Mouse (Mus musculus) layer of hippocampus, adult 2 months (tissue): ENCODE measurements around the gene Myh2. TPM values are rescaled to one million over a fixed set of nuclear protein-coding genes. Genes with fewer than 3 reads are reported as not detected.

Source experiments
- DNase-seq, 2 experiments: peaks; one replicate each; pipeline ENCODE4 v3.0.0; 2022; ENCODE audit warnings: low spot score in 2 of 2
- H3K27ac ChIP-seq: fragments of 200-600 bp; 2 replicates; pipeline ENCODE4 v1.8.1; 2022
- H3K4me3 ChIP-seq: fragments of 200-600 bp; 2 replicates; pipeline ENCODE4 v1.8.1; 2022; ENCODE audit warnings: mild to moderate bottlenecking
- CTCF ChIP-seq: fragments of 200-600 bp; conservative IDR thresholded peaks from 2 replicates; pipeline ENCODE4 v1.8.1; 2022; ENCODE audit warnings: antibody characterized with exemption, mild to moderate bottlenecking, moderate library complexity
- total RNA-seq, 2 experiments: library from RNA; stranded (reverse); gene quantifications; 2 replicates each; pipeline ENCODE4 v1.2.3; 2021

The Myh2 gene
- total RNA-seq, 2 experiments from 2014 or later, result 0.10 to 0.18 TPM

DNA sequence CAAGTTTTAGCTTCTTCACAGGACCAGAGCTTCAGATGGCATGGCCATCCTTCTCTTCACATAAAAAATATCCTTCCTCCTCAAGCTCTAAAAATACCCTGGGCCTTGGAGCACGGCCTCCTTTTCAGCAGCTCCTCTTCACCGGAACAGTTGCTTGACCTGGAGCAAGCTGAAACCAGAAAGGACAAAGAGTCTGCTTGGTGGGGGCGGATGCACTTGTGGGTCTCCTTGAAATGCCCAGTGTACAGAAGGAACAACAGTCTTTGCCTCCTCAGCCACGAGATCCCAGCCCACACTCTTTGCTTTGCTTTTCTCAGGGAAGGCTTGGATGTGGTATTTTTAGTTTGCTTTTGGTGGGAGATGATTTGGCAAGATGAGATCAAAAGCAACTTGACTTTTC is 7.1 kb upstream of the Myh2 start:
- no peak for DNase-seq

DNA sequence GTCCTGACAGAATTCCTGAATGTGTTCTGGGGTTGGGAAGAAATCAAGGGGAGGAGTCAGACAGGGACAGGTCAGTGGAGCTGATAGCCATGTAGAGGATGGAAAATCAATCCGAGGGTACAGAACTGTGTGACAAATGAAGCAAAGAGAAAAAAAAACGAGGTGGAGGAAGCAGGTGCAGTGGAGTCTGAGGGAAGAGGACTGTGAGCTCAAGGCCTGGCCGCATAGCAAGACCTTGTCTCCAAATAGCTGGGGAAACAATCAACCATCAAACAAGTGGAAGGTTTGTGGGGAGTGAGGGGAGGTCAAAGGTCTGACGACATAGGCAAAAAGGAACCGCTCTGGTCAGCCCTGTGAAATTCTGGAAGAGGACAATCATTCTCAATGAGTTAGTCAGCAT is 6.0 kb upstream of the Myh2 start:
- no peak overlapping the region for H3K4me3 ChIP-seq
- no peak for TF ChIP-seq CTCF
- H3K27ac ChIP-seq, result no peak overlapping the region
- no peak for DNase-seq

More for the DNA sequence above, 7.1 kb upstream of the Myh2 start:
- TF ChIP-seq CTCF, result no peak
- no peak overlapping the region for H3K4me3 ChIP-seq
- H3K27ac ChIP-seq, result no peak overlapping the region

DNA sequence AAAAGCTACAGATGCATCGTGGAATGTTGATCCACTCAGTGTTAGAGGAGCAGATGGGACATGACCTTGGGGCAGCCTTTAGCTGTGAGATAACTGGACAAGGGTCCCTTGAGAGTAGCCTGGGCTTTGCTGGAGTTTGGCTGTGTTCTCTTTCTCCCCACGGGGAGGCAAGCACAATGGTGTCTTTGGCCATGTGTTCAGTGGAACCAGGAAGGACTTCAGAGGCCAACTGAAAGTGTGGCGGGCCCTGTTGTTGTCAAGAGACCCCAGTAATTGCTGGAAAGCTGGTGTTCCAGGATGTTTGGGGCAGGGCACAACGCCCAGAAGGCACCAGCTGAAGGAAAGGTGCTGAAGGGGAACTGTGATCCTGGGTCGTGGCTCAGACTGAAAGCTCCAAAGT is 1.5 kb upstream of the Myh2 start:
- DNase-seq, result no peak
- Histone ChIP-seq H3K4me3 (no peak overlapping the region), H3K27ac (no peak overlapping the region)
- no peak for TF ChIP-seq CTCF

DNA sequence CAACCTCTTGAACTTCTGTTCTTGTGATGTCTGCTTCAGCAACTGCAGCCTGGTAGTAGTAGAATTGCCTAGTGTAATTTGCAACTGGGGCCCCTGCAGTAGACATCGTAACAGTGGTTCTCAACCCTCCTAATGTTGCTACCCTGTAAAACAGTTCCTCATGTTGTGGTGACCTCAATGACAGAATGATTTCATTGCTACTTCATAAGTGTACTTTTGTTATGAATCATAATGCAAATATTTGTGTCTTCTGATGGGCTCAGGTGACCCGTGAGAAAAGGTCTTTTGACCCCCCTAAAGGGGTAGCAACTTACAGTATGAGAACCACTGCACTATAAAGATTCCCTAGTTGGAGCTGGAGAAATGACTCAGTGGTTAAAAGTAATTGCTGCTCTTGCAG is 1.6 kb downstream of the Myh2 start:
- H3K4me3 ChIP-seq, result no peak overlapping the region
- no peak for DNase-seq
- no peak overlapping the region for H3K27ac ChIP-seq
- no peak for TF ChIP-seq CTCF

DNA sequence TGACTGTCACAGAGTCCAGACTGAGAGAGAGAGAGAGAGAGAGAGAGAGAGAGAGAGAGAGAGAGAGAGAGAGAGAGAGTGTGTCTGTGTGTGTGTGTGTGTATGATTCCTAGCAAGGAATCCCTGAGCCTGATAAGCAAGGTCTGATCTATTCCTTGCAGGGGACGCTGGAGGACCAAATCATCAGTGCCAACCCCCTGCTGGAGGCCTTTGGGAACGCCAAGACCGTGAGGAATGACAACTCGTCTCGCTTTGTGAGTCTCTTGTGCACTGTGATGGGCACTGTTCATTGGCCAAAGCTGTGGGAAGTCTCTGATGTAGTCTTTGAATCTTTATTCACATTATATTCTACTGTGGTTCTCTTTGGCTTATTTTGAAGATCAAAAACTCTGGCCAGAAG is 5.5 kb downstream of the Myh2 start:
- no peak for DNase-seq
- Histone ChIP-seq H3K27ac (no peak overlapping the region), H3K4me3 (no peak overlapping the region)
- no peak for TF ChIP-seq CTCF

DNA sequence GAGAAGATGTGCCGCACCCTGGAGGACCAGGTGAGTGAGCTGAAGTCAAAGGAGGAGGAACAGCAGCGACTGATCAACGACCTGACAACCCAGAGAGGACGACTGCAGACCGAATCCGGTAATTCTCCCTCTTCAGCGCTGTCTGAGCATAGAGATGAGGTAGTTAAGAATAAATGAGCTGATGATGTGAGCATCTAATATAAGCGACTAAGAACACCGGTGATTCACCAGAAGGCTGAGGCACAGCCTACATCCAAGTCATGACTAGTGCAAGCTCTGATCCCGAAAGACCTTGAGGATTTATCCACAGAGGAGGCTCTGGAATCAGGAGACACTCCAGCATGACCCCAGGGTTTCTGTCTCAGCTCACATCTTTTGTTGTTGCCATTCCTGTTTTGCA is 19.5 kb downstream of the Myh2 start:
- no peak for TF ChIP-seq CTCF
- Histone ChIP-seq H3K27ac (no peak overlapping the region), H3K4me3 (no peak overlapping the region)
- no peak for DNase-seq

DNA sequence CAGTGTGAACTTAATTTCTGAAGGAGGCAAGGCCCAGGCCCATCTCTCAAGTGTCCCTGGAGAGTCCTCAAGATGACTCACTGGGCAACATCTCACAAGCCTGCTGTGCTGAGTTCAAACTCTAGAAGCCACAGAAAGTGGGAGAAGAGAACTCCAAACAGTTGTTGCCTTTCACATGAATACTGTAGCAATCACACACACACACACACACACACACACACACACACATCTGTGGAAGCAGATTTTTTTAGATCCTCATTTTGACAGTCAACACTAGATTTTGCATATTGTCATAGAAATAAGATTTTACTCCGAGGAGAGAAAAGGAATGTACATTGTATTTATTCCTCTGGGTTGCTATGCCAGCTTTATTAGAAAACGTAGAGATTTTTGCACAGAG is 20.0 kb downstream of the Myh2 start:
- TF ChIP-seq CTCF, result no peak
- no peak overlapping the region for H3K4me3 ChIP-seq
- DNase-seq, result no peak
- no peak overlapping the region for H3K27ac ChIP-seq

DNA sequence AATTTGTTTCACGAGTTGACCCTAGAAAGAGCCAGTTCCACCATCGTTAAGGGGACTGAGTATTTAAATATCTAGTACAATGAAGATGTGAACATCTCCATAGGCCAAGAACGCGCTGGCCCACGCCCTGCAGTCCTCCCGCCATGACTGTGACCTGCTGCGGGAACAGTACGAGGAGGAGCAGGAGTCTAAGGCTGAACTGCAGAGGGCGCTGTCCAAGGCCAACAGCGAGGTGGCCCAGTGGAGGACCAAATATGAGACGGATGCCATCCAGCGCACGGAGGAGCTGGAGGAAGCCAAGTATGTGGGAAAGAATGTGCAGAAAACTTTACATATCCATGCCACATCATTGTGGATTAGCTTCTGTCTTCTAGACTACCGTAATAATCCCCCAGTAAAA is 20.7 kb downstream of the Myh2 start:
- no peak for DNase-seq
- no peak overlapping the region for H3K4me3 ChIP-seq
- no peak overlapping the region for H3K27ac ChIP-seq
- no peak for TF ChIP-seq CTCF

DNA sequence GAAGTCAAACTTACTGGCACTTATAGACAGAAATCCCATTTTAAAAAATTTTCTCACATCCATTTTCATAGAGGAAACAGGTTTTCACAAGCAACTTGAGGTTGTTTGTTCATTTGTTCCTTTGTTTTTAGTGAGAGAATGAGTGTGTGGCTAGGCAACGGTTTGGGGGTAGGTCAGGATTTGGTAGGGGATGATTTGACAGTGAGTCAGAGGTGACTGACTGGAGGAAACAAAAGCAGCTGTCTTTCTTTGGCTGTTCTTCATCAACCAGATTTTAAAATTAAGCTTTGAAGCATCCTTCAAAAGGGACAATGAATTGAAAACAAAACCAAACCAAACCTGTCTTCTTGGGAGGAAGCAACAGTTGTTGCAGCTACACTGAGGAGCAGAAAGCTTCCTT is 28.5 kb downstream of the Myh2 start:
- no peak overlapping the region for H3K4me3 ChIP-seq
- TF ChIP-seq CTCF, result no peak
- no peak overlapping the region for H3K27ac ChIP-seq
- DNase-seq, result no peak

DNA sequence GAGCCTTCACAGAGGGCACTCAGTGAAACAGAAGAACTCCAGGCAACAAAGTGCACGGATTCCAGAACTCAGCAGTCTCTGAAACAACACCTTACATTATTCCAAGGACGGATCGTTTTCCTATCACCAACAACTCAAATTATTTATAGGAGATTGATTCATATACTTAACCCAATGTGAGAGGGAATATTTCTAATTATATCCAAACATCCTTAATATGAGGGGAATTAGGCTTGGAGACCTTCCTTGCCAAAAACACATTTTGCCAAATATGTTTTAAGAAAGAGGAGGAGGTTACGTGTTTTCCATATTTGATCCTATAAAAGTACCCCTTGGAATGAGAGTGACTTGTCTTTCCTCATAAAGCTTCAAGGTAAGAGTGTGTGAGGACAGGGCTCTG is 28.9 kb downstream of the Myh2 start, which contains the start of gene Myh1:
Myh1 (plus strand) TSS at position 301 of the 400 bp plus-strand sequence.
- no peak for TF ChIP-seq CTCF
- Histone ChIP-seq H3K27ac (no peak within 1 kb of the TSS), H3K4me3 (no peak within 1 kb of the TSS)
- no peak for DNase-seq

DNA sequence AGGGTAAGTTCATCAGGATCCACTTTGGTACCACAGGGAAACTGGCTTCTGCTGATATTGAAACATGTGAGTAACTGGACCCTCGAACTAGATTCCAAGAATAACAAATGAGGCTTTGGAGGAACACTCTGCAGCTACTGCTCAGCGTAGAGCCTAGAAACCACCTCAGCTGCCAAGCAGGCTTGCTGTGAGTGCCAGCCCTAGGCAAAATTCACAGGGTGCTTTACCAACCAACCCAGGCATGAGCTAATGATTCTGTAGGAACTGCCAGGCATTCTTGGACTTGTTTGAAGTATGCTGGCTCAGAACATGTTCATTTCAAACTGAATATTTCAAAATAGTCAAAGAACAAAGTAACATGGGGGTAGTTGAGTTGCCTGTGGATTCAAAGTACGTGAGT is 33.9 kb downstream of the Myh2 start:
- no peak for TF ChIP-seq CTCF
- Histone ChIP-seq H3K27ac (no peak overlapping the region), H3K4me3 (no peak overlapping the region)
- DNase-seq, result peak in 1 of 2 experiments; percentile 13

DNA sequence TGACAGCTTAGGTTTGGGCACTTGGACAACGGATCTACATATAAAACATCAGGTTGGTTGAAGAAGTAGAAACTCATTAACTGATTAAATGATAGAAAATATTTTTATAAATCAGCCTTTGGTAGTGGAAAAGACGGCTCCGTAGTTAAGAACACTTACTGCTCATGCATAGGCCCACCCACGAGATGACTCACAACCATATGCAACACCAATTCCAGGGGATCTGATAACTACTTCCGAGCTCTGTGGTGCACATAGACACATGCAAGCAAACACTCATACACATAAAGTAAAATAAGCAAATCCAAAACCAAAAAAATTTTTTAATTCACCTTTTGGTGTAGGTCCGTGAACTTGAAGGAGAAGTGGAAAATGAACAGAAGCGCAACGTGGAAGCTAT is 51.0 kb downstream of the Myh2 start:
- H3K27ac ChIP-seq, result no peak overlapping the region
- TF ChIP-seq CTCF, result no peak
- peak in 1 of 2 experiments; percentile 44 for DNase-seq
- no peak overlapping the region for H3K4me3 ChIP-seq

DNA sequence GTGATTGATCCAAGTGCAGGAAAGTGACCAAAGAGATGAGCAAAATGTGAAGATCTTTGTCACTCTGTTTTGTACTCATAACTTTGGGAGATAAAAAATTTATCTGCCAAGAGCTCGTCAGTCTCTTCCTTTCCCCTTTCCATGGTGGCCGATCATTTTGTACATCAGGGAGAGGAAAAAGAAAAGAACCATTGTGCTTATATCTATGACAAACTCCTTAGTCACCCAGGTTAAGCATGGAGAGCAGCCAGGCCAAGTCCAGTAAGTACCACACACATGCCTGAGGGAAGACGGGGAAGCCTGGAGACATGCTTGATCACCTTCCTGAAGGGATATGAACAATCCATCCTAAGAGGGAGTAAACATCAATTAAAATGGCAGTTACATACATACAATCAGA is 53.6 kb downstream of the Myh2 start:
- DNase-seq, result no peak
- H3K4me3 ChIP-seq, result no peak overlapping the region
- no peak for TF ChIP-seq CTCF
- no peak overlapping the region for H3K27ac ChIP-seq

DNA sequence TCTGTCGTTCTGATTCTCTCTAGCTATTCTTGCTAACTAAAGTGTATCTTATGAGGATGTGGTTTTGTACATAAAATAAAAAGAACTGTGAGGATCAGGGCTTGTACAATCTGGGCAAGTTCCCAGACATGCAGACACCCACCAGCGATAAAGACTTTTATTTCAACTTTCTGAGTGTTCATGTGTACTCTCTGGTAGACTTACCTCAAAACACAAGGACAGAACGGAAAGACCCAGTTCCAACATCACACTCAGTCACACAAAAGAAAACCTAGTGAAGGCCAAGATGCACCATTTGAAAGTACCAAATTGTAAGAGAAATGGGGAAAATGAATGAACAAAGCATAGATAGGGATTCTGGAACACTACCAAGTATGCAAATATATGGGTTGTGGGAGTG is 57.9 kb downstream of the Myh2 start:
- no peak overlapping the region for H3K27ac ChIP-seq
- DNase-seq, result no peak
- no peak for TF ChIP-seq CTCF
- no peak overlapping the region for H3K4me3 ChIP-seq

DNA sequence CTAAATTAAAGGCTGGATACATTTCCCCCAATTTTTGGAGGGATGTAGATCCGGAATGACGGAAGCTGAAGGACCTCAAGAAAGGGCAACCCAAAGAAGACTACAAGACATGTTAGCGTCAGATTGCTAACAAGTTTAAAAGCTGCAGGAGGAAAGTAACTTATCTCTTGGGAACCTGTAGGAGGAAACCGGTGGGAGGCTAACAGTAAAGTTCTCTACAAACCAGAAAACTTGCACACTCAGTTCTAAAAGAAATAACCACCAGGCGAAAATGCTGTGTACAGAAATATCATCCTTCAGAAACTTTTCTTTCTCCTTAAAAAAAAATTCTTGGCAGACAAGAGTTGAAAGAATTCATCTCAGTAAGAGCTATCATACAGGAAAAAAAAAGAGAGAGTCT is 58.3 kb downstream of the Myh2 start:
- no peak for TF ChIP-seq CTCF
- no peak for DNase-seq
- Histone ChIP-seq H3K27ac (no peak overlapping the region), H3K4me3 (no peak overlapping the region)
